Mouse (Mus musculus) stomach, postnatal 0 days (tissue): ENCODE measurements around the gene Git1. TPM values are rescaled to one million over a fixed set of nuclear protein-coding genes. Genes with fewer than 3 reads are reported as not detected.

Source experiments
- ATAC-seq: fragments of 200-750 bp; cut with Nextera tagmentation; 2 replicates; pipeline ENCODE4 v1.8.0; 2017; ENCODE audit not compliant: low FRiP score, low TSS enrichment
- DNase-seq: peaks from one replicate; pipeline ENCODE4 v3.0.0-alpha.2; 2016; ENCODE audit warnings: low spot score
- H3K27ac ChIP-seq: fragments of 300-500 bp; sonication (generic); replicated peaks from 2 replicates; pipeline ENCODE4 v1.5.1; 2014; ENCODE audit warnings: mild to moderate bottlenecking, control low read depth
- H3K27me3 ChIP-seq: fragments of 300-500 bp; sonication (generic); 2 replicates; pipeline ENCODE4 v1.6.1; 2014; ENCODE audit warnings: low read length; ENCODE audit not compliant: control insufficient read depth, insufficient read depth
- H3K36me3 ChIP-seq: fragments of 300-500 bp; sonication (generic); 2 replicates; pipeline ENCODE4 v1.6.1; 2014; ENCODE audit warnings: low read length, mixed read lengths; ENCODE audit not compliant: control insufficient read depth, insufficient read depth
- H3K4me1 ChIP-seq: fragments of 300-500 bp; sonication (generic); replicated peaks from 2 replicates; pipeline ENCODE4 v1.6.1; 2014; ENCODE audit warnings: antibody characterized with exemption; ENCODE audit not compliant: control insufficient read depth, insufficient read depth
- H3K4me2 ChIP-seq: fragments of 300-500 bp; sonication (generic); replicated peaks from 2 replicates; pipeline ENCODE4 v1.6.1; 2014; ENCODE audit warnings: low read depth, mild to moderate bottlenecking, control low read depth, moderate library complexity
- H3K4me3 ChIP-seq: fragments of 300-500 bp; sonication (generic); 2 replicates; pipeline ENCODE4 v1.5.1; 2014; ENCODE audit warnings: low read depth, low read length, control low read depth
- H3K9ac ChIP-seq: fragments of 300-500 bp; sonication (generic); 2 replicates; pipeline ENCODE4 v1.6.1; 2014; ENCODE audit warnings: mild to moderate bottlenecking, low read length, control low read depth, mixed read lengths
- H3K9me3 ChIP-seq: fragments of 300-500 bp; sonication (generic); 2 replicates; pipeline ENCODE4 v1.6.1; 2016; ENCODE audit warnings: low read length; ENCODE audit not compliant: control insufficient read depth
- CTCF ChIP-seq: IDR thresholded peaks from 2 replicates; pipeline ENCODE4 v1.5.1; 2016; ENCODE audit warnings: antibody characterized with exemption, low read depth, mild to moderate bottlenecking, moderate library complexity
- EP300 ChIP-seq: optimal IDR thresholded peaks from 2 replicates; pipeline ENCODE3; 2016; ENCODE audit warnings: antibody characterized with exemption
- WGBS: fragments of 180-500 bp; shearing (Covaris S2); extraction: QIAGEN DNeasy Blood & Tissue Kit; methylation state at CpG from one replicate; pipeline ENCODE4 v1.1.7; 2014; 5-methylcytosine and 5-hydroxymethylcytosine counted together
- polyA plus RNA-seq: library from polyadenylated mRNA; unstranded; fragments of >200 nt; fragmentation: Nextera tagmentation; extraction: Ambion mirVana; gene quantifications from 2 replicates; pipeline ENCODE4 v1.2.1, GENCODE M21; 2015

Gene Git1
- polyA plus RNA-seq, 1 experiment from 2014 or later = 5.9 TPM

DNA sequence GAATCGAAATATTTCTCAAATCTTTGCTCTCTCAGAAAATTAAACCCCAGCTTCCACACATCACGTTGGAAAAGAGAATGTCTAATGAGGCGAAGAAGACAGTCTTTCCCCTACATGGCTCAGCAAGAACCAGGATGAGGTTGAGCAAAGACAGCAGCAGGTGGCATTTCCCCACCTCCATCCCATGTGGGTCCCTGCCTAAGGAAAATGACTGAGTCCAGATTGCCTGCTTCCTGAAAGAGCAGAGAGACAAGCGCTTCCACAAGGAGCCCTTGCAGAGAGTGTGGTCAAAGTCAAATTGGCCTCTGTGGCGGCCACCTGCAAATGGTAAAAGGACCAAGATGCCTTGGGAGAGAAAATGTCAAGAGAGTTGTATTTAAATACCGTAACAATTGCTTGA is 2.9 kb upstream of the Git1 start:
- H3K9ac ChIP-seq = 0 out of 2 replicates have a peak overlapping the region, but pooled peaks have one; percentile 9
- WGBS = 68% methylated on average over 6 of the region's 6 CpGs

DNA sequence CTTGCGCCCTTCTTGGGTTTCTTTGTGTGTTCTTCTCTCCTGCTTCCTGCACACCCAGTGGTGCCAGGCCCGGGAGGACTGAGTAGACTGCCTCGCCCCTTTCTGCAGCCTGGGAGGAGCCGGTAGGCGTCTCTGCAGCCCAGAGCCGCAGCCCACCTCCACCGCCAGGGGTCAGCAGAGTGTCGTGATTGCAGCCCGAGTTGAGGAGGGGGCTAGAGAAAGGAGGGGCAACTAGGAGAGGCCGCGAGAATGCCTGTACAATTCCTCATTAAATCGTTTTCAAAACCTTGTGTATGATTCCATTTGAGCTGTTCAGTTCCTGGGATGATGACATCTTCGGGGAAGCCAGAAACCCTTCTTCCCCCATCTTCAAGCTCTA is 2.2 kb upstream of the Git1 start:
- DNase-seq (peak; percentile 94), ATAC-seq (peak; percentile 76)
- H3K4me1 ChIP-seq = peaks cover 19% of the 10 kb centered on the region
- H3K4me3 ChIP-seq = peak overlapping the region; percentile 53
- no peak overlapping the region for H3K9ac ChIP-seq
- peak overlapping the region; percentile 91 for H3K4me2 ChIP-seq
- H3K9me3 ChIP-seq = no peaks in the 10 kb centered on the region
- H3K36me3 ChIP-seq = no peaks in the 10 kb centered on the region
- WGBS = 0% methylated on average over 13 of the region's 13 CpGs
- no peaks in the 10 kb centered on the region for H3K27me3 ChIP-seq
- peak overlapping the region; percentile 95 for H3K27ac ChIP-seq
- TF ChIP-seq CTCF = peak; percentile 99
- TF ChIP-seq EP300 = peak; percentile 26

More for the DNA sequence above, 2.9 kb upstream of the Git1 start:
- Histone ChIP-seq H3K4me1 (peaks cover 19% of the 10 kb centered on the region), H3K27me3 (no peaks in the 10 kb centered on the region), H3K4me2 (peak overlapping the region; percentile 91; the same call in 1 of the 2 replicates), H3K27ac (peak overlapping the region; percentile 95), H3K36me3 (no peaks in the 10 kb centered on the region), H3K9me3 (no peaks in the 10 kb centered on the region), H3K4me3 (no peak overlapping the region)
- DNase-seq = no peak
- no peak for ATAC-seq
- TF ChIP-seq EP300 (no peak), CTCF (no peak)

DNA sequence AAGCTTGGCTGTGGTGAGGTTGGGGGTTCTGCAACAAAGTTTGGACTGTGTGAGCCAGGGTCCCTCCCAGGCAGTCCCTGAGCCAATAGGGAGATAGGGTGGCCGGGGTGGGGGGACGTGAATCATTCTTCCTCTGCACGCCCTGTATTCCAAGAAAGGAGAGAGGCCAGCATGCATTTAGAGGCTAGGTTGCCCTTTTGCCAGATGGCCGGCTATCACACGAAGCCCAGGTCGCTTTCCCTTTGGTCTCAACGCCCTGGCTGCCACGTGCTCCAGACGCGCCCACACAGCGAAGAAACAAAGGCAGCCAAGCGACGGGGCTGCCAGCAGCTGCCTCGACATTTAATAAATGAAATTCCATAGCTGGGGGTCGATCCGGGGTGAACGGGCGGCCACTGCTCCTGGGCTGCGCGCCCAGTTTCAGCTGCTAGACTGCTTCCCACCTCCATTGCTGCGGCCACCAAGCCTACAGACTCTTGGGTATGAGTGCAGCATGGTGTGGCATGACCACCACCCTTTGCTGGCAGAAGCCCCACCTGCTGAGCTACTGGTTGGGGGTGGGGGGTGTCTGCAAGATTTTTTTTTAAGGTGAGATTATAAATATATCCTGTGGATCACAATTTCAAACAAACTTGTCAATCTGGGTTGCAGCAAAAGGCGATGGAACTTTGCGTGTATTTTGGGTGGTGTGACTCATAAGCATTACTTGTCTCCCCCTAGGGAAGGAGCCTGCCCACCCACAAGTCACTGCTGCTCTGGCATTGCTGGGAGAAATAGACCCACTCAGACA is 1.7 kb upstream of the Git1 start:
- WGBS = 1% methylated on average over 22 of the region's 23 CpGs
- DNase-seq (peak; percentile 78), ATAC-seq (peak; percentile 66)
- no peaks in the 10 kb centered on the region for H3K27me3 ChIP-seq
- no peaks in the 10 kb centered on the region for H3K36me3 ChIP-seq
- H3K4me3 ChIP-seq = peak overlapping the region; percentile 53
- H3K9ac ChIP-seq = peak overlapping the region; percentile 45
- no peaks in the 10 kb centered on the region for H3K9me3 ChIP-seq
- peak overlapping the region; percentile 95 for H3K27ac ChIP-seq
- H3K4me2 ChIP-seq = peak overlapping the region; percentile 91
- peaks cover 18% of the 10 kb centered on the region for H3K4me1 ChIP-seq
- TF ChIP-seq EP300 (peak; percentile 41), CTCF (no peak)

DNA sequence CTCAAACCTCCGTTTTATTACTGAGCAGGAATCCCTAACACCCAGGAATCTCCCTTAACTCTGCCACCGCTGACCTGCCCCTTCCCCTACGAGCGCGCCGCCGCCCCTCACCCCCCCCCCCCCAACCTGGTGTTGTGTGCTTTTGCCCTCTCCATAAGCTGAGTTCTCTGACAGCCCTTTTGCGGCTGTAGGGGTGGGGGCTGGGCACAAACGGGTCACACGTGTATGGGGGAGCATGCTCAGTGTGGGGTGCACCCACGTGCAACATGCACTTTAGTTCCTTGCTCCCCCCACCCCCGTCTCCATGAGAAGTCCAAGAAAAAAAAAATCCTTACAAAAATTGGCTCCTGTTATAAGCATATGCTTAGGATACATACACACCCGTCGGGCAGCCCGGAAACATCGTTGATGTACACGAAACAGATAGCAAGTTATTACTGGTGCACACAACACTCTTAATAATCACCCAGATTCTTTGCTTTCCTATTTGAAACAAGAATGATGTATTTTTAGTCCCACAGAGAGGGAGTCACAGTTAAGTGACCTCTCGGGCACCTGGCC is 971 bp upstream of the Git1 start:
- Histone ChIP-seq H3K27me3 (no peaks in the 10 kb centered on the region), H3K4me2 (peak overlapping the region; percentile 91), H3K9me3 (no peaks in the 10 kb centered on the region), H3K9ac (peak overlapping the region; percentile 91), H3K4me1 (peaks cover 16% of the 10 kb centered on the region), H3K36me3 (no peaks in the 10 kb centered on the region), H3K27ac (peak overlapping the region; percentile 95), H3K4me3 (peak overlapping the region; percentile 53)
- ATAC-seq = no peak
- no peak for TF ChIP-seq EP300
- TF ChIP-seq CTCF = no peak
- WGBS = 0% methylated on average over 13 of the region's 18 CpGs
- no peak for DNase-seq

DNA sequence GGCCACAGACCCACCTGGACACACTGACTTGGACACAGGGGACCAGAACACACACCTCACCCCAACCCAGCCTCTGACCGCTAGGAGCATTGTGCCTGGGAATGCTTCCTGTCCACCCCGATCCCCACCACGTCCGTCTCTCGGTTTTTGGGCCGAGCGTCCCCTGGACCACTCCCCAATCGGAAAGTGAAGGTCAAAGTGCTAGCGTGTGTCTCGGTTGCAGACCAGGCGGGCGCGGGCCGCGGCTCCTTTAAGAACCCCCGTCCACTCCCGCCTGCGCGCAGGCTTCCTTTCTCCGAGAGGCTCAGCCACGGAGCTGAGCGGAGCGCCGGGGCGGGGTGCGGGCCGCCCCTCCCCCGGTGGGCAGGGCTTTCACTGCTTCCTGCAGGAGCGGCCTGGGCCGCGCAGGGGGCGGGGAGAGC is 440 bp upstream of the Git1 start:
- Histone ChIP-seq H3K27ac (peak overlapping the region; percentile 95), H3K9ac (peak overlapping the region; percentile 91), H3K9me3 (no peaks in the 10 kb centered on the region), H3K4me1 (peaks cover 19% of the 10 kb centered on the region), H3K4me3 (peak overlapping the region; percentile 53), H3K27me3 (no peaks in the 10 kb centered on the region), H3K4me2 (peak overlapping the region; percentile 91), H3K36me3 (no peaks in the 10 kb centered on the region)
- TF ChIP-seq EP300 (no peak), CTCF (peak; percentile 40; the same call in 1 of the 2 replicates)
- ATAC-seq (peak; percentile 78), DNase-seq (peak; percentile 96)
- under 1% methylated on average over 29 of the region's 32 CpGs for WGBS

DNA sequence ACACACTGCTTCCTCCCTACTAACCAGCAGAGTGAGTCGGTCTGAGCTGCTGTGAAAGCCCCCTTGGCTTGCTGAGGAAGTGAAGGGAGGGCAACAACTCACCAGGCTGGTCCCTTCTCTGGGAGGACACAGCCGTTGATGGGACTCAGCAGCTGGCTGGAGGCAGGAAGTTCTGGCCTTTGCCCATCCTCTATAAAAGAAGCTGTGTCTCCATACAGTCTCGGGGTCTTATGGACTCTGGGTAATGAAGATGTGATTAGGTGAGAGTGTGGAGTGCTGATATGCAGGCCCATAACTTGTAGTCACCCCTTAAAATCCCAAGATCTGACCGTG is 948 bp downstream of the Git1 start:
- H3K9me3 ChIP-seq = no peaks in the 10 kb centered on the region
- peak overlapping the region; percentile 82 for H3K4me3 ChIP-seq
- H3K36me3 ChIP-seq = no peaks in the 10 kb centered on the region; the same call in 1 of the 2 replicates
- H3K27ac ChIP-seq = peak overlapping the region; percentile 95
- no peaks in the 10 kb centered on the region for H3K27me3 ChIP-seq
- no peak for ATAC-seq
- H3K4me2 ChIP-seq = peak overlapping the region; percentile 91
- H3K9ac ChIP-seq = peak overlapping the region; percentile 91
- peaks cover 16% of the 10 kb centered on the region for H3K4me1 ChIP-seq
- DNase-seq = no peak
- no peak for TF ChIP-seq CTCF
- TF ChIP-seq EP300 = no peak
- 26% methylated on average over 4 of the region's 4 CpGs for WGBS
